Mouse (Mus musculus) neural tube, embryonic 13.5 days (tissue): ENCODE results near the gene Dph2. TPM values are rescaled to one million over a fixed set of nuclear protein-coding genes. Genes with fewer than 3 reads are reported as not detected.

Experiments used
- ATAC-seq: fragments of 200-750 bp; cut with Nextera tagmentation; 2 replicates; pipeline ENCODE4 v1.8.0; 2017; ENCODE audit warnings: low read depth, mild to moderate bottlenecking, moderate TSS enrichment, moderate library complexity
- H3K27ac ChIP-seq: fragments of 300-500 bp; sonication (generic); replicated peaks from 2 replicates; pipeline ENCODE4 v1.5.1; 2015; ENCODE audit warnings: moderate library complexity, mild to moderate bottlenecking, inconsistent platforms
- H3K27me3 ChIP-seq: fragments of 300-500 bp; sonication (generic); 2 replicates; pipeline ENCODE4 v1.6.1; 2015; ENCODE audit warnings: mild to moderate bottlenecking, inconsistent platforms
- H3K36me3 ChIP-seq: fragments of 300-500 bp; sonication (generic); 2 replicates; pipeline ENCODE4 v1.6.1; 2015; ENCODE audit warnings: mild to moderate bottlenecking, inconsistent platforms
- H3K4me1 ChIP-seq: fragments of 300-500 bp; sonication (generic); replicated peaks from 2 replicates; pipeline ENCODE4 v1.6.1; 2015; ENCODE audit warnings: inconsistent platforms
- H3K4me2 ChIP-seq: fragments of 300-500 bp; sonication (generic); 2 replicates; pipeline ENCODE4 v1.6.1; 2015; ENCODE audit warnings: inconsistent platforms, mild to moderate bottlenecking, moderate library complexity
- H3K4me3 ChIP-seq: fragments of 300-500 bp; sonication (generic); 2 replicates; pipeline ENCODE4 v1.5.1; 2015; ENCODE audit warnings: mild to moderate bottlenecking, inconsistent platforms
- H3K9ac ChIP-seq: fragments of 300-500 bp; sonication (generic); 2 replicates; pipeline ENCODE4 v1.6.1; 2015; ENCODE audit warnings: moderate library complexity, mild to moderate bottlenecking, inconsistent platforms
- H3K9me3 ChIP-seq: fragments of 300-500 bp; sonication (generic); 2 replicates; pipeline ENCODE4 v1.6.1; 2016; ENCODE audit warnings: inconsistent platforms
- WGBS: fragments of 180-500 bp; shearing (Covaris S2); methylation state at CpG from one replicate; pipeline ENCODE4 v1.1.7; 2015; 5-methylcytosine and 5-hydroxymethylcytosine counted together
- polyA plus RNA-seq: library from polyadenylated mRNA; unstranded; fragments of >200 nt; fragmentation: Nextera tagmentation; extraction: Ambion mirVana; gene quantifications from 2 replicates; pipeline ENCODE4 v1.2.1, GENCODE M21; 2015

Gene Dph2
- 21.3 and 22.0 TPM in 2 replicates for polyA plus RNA-seq

DNA sequence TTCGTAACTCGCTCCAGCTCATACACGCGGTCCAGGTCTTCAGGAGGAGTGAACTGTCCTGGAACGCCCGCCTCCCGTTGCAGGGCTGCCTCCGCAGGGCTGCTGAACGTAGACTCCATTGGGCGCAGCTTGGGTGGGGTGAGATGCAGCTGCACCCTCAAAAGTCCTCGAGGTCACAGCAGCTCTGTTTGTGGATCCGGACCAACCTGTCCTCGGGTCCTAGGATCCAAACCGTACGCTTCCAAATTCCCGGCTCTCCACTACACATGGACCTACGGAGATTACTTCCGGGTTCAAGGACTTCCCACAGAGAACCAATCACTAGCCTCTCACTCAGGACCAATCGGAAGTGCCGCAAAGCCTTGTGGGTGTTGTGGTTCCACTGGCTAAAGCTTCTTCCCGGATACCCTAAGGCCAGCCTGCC lies at the start of gene Dph2:
Gene Dph2, minus strand, starts transcription at position 295 of the 424 bp plus-strand sequence.
- WGBS, result under 1% methylated on average over 21 of the region's 21 CpGs

GRCm38 (mm10) chr4:117936964-117937363 lies 45.1 kb upstream of the Dph2 start:
- no peak for ATAC-seq
- Histone ChIP-seq H3K27ac (no peak overlapping the region), H3K9ac (no peak overlapping the region), H3K4me3 (no peak overlapping the region), H3K9me3 (no peaks in the 10 kb centered on the region), H3K4me1 (no peaks in the 10 kb centered on the region), H3K27me3 (no peaks in the 10 kb centered on the region), H3K36me3 (peaks cover 28% of the 10 kb centered on the region), H3K4me2 (no peak overlapping the region)
- 93% methylated on average over 5 of the region's 5 CpGs for WGBS

More for the DNA sequence above, at the start of gene Dph2:
- Histone ChIP-seq H3K9me3 (no peaks in the 10 kb centered on the region), H3K4me3 (peak within 1 kb of the TSS; percentile 76), H3K36me3 (peaks cover 51% of the 10 kb centered on the region), H3K27ac (no peak within 1 kb of the TSS), H3K27me3 (no peaks in the 10 kb centered on the region), H3K9ac (peak within 1 kb of the TSS; percentile 71), H3K4me2 (peak within 1 kb of the TSS; percentile 94), H3K4me1 (peaks cover 19% of the 10 kb centered on the region)
- peak; percentile 84 for ATAC-seq

DNA sequence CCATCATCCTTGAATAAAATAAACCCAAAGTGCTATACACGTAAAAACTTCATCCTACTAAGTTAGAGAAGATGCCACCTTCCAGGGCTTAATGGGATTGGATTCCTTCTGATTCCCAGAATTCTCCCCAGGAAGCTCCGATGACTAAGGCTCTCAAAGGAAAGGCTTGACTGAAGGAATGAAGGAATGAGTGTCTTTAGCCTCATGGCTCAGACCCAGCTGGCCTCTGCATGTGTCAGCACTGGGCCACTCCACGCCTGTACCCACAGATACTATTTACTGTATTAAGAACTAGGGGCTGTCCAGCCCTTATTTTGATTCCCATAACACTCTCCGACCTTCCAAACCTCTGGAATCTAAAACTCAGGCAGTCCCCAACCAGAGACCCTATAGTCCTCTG lies 42.2 kb upstream of the Dph2 start:
- no peak for ATAC-seq
- H3K27ac ChIP-seq, result no peak overlapping the region

GRCm38 (mm10) chr4:117933248-117933647 lies 41.4 kb upstream of the Dph2 start:
- Histone ChIP-seq H3K27me3 (peaks cover 25% of the 10 kb centered on the region), H3K36me3 (peaks cover 19% of the 10 kb centered on the region), H3K4me2 (no peak overlapping the region), H3K4me1 (peaks cover 17% of the 10 kb centered on the region), H3K27ac (no peak overlapping the region), H3K9me3 (no peaks in the 10 kb centered on the region), H3K4me3 (no peak overlapping the region), H3K9ac (no peak overlapping the region)
- ATAC-seq, result no peak
- WGBS, result 89% methylated on average over 5 of the region's 5 CpGs

More for the DNA sequence above, 42.2 kb upstream of the Dph2 start:
- no peak overlapping the region for H3K9ac ChIP-seq
- WGBS, result 86% methylated on average over 4 of the region's 4 CpGs
- H3K36me3 ChIP-seq, result peaks cover 19% of the 10 kb centered on the region
- H3K9me3 ChIP-seq, result no peaks in the 10 kb centered on the region
- no peak overlapping the region for H3K4me3 ChIP-seq
- H3K4me1 ChIP-seq, result peaks cover 9% of the 10 kb centered on the region
- no peak overlapping the region for H3K4me2 ChIP-seq
- H3K27me3 ChIP-seq, result peaks cover 16% of the 10 kb centered on the region

GRCm38 (mm10) chr4:117929391-117929881 lies 37.6 kb upstream of the Dph2 start, which contains the start of gene Artn:
Artn (minus strand) TSS chr4:117929763.
- Histone ChIP-seq H3K4me1 (peaks cover 38% of the 10 kb centered on the region), H3K9me3 (no peaks in the 10 kb centered on the region), H3K4me3 (peak within 1 kb of the TSS; percentile 30), H3K27me3 (peaks cover 61% of the 10 kb centered on the region), H3K4me2 (peak within 1 kb of the TSS; percentile 57), H3K9ac (peak within 1 kb of the TSS; percentile 41), H3K27ac (no peak within 1 kb of the TSS), H3K36me3 (peaks cover 10% of the 10 kb centered on the region)
- ATAC-seq, result no peak
- under 1% methylated on average over 33 of the region's 33 CpGs for WGBS

- H3K27me3 ChIP-seq, result peaks cover 67% of the 10 kb centered on the region
- peak overlapping the region; percentile 57 for H3K4me2 ChIP-seq
- peaks cover 10% of the 10 kb centered on the region for H3K36me3 ChIP-seq
- WGBS, result 6% methylated on average over 13 of the region's 13 CpGs
- H3K9ac ChIP-seq, result peak overlapping the region; percentile 41; the same call in 1 of the 2 replicates
- H3K4me3 ChIP-seq, result peak overlapping the region; percentile 30
- ATAC-seq, result no peak
- no peak overlapping the region for H3K27ac ChIP-seq
- H3K4me1 ChIP-seq, result peaks cover 38% of the 10 kb centered on the region
- no peaks in the 10 kb centered on the region for H3K9me3 ChIP-seq
Measured at GRCm38 (mm10) chr4:117928699-117929241, 36.9 kb upstream of the Dph2 start.

- peaks cover 10% of the 10 kb centered on the region for H3K36me3 ChIP-seq
- ATAC-seq, result peak; percentile 32
- H3K4me3 ChIP-seq, result no peak overlapping the region
- no peaks in the 10 kb centered on the region for H3K9me3 ChIP-seq
- H3K9ac ChIP-seq, result no peak overlapping the region
- no peak overlapping the region for H3K27ac ChIP-seq
- H3K27me3 ChIP-seq, result peaks cover 67% of the 10 kb centered on the region
- WGBS, result 9% methylated on average over 6 of the region's 6 CpGs
- H3K4me1 ChIP-seq, result peaks cover 38% of the 10 kb centered on the region
- H3K4me2 ChIP-seq, result 0 out of 2 replicates have a peak overlapping the region, but pooled peaks have one; percentile 57
Measured at GRCm38 (mm10) chr4:117928234-117928633, 36.4 kb upstream of the Dph2 start.

GRCm38 (mm10) chr4:117926545-117927482 lies 35.0 kb upstream of the Dph2 start:
- 0 out of 2 replicates have a peak overlapping the region, but pooled peaks have one; percentile 18 for H3K27ac ChIP-seq

DNA sequence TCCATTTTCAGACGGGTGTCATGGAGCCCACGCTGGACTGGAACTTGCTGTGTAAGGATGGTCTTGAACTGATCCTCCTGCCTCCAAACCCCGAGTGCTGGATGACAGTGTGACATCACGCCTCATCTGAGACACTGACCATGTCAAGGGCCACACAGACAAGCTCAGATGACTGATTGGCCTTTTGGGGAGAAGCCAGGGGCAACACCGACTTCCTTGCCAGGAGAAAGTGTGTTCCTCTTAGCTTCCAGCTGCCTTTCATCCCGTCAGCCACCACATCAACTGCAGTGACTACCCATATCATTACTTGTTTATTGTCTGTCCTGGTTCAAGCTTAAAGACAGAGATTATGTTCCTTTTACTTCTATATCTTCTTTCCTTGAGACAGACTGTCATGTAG lies 33.1 kb upstream of the Dph2 start:
- no peak overlapping the region for H3K9ac ChIP-seq
- no peaks in the 10 kb centered on the region for H3K9me3 ChIP-seq
- no peaks in the 10 kb centered on the region for H3K36me3 ChIP-seq
- H3K27ac ChIP-seq, result no peak overlapping the region
- no peak for ATAC-seq
- H3K4me1 ChIP-seq, result peaks cover 37% of the 10 kb centered on the region
- WGBS, result 69% methylated on average over 4 of the region's 6 CpGs
- H3K4me3 ChIP-seq, result no peak overlapping the region
- H3K27me3 ChIP-seq, result peaks cover 59% of the 10 kb centered on the region
- no peak overlapping the region for H3K4me2 ChIP-seq

More at GRCm38 (mm10) chr4:117926545-117927482, 35.0 kb upstream of the Dph2 start:
- Histone ChIP-seq H3K4me1 (peaks cover 38% of the 10 kb centered on the region), H3K4me2 (peak overlapping the region; percentile 89), H3K9ac (peak overlapping the region; percentile 78), H3K27me3 (peaks cover 67% of the 10 kb centered on the region), H3K9me3 (no peaks in the 10 kb centered on the region), H3K36me3 (peaks cover under 1% of the 10 kb centered on the region; the same call in 1 of the 2 replicates), H3K4me3 (peak overlapping the region; percentile 51)
- peak; percentile 76 for ATAC-seq
- under 1% methylated on average over 71 of the region's 71 CpGs for WGBS

DNA sequence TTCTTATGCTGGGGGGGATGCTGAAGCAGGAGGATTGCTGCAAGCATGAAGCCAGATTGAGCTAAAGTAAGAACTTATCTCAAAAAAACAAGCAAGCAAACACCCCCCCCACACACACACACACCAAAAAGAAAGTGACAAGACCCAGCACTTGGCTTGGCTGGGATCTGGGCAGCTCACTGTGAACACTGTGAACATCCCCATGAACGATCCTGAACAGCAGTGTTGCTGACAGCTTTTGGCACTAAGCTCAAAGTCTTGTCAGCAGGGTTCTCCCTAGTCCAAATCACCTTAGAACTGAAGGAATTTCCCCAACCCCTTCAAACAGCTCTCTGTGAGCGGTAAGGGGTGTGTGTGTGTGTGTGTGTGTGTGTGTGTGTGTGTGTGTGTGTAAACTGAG lies 31.6 kb upstream of the Dph2 start:
- peaks cover 45% of the 10 kb centered on the region for H3K27me3 ChIP-seq
- no peaks in the 10 kb centered on the region for H3K36me3 ChIP-seq
- H3K4me2 ChIP-seq, result no peak overlapping the region
- H3K9me3 ChIP-seq, result no peaks in the 10 kb centered on the region
- no peak overlapping the region for H3K27ac ChIP-seq
- ATAC-seq, result no peak
- H3K4me3 ChIP-seq, result no peak overlapping the region
- peaks cover 23% of the 10 kb centered on the region for H3K4me1 ChIP-seq
- H3K9ac ChIP-seq, result no peak overlapping the region
- WGBS, result 65% methylated on average over 2 of the region's 2 CpGs

DNA sequence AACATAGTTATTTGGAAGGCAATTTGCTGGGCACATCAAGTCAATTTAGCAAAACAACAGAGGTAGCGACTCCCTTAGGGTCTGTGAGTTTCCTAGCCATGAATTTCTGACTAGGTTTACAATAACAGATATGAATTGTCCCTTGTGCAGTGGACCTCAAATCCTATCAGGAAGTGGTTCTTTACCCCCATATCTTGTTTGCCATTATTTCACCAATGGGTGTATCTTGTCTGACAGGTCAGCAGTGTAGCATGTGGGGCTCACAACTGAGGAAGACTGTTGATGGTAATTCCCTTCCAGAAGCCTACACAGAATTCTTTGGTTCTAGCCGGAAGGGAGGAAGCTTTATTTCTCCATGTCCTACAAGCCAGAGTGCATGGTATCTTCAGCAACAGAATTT lies 29.5 kb upstream of the Dph2 start:
- whole genome bisulfite sequencing, result 84% methylated on average over 2 of the region's 2 CpGs
- H3K27ac ChIP-seq, result no peak overlapping the region
- no peaks in the 10 kb centered on the region for H3K36me3 ChIP-seq
- no peak overlapping the region for H3K4me2 ChIP-seq
- no peaks in the 10 kb centered on the region for H3K9me3 ChIP-seq
- no peak for ATAC-seq
- no peak overlapping the region for H3K4me3 ChIP-seq
- H3K4me1 ChIP-seq, result peaks cover 4% of the 10 kb centered on the region
- H3K9ac ChIP-seq, result no peak overlapping the region
- H3K27me3 ChIP-seq, result peaks cover 24% of the 10 kb centered on the region

DNA sequence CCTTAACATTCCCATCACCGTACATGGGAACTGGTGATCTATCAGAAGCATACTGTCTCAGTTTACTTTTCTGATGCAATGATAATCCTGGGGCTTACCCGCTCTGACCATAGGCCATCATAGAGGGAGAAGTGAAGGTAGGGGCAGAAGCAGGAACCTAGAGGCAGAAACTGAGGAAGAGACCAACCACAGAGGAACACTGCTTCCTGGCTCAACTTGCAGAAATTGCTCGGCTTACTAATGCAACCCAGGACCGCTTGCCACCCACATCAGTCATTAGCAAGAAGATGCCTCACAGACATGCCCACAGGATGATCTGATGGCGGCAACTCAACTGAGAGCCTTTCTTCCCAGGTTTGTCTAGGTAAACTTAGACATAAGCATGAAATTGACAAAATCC lies 26.9 kb upstream of the Dph2 start:
- WGBS, result 92% methylated on average over 5 of the region's 5 CpGs
- H3K4me3 ChIP-seq, result no peak overlapping the region

More for the DNA sequence above, 26.9 kb upstream of the Dph2 start:
- no peak overlapping the region for H3K9ac ChIP-seq
- no peaks in the 10 kb centered on the region for H3K36me3 ChIP-seq
- no peak overlapping the region for H3K27ac ChIP-seq
- H3K4me2 ChIP-seq, result no peak overlapping the region
- H3K4me1 ChIP-seq, result peaks cover 17% of the 10 kb centered on the region
- ATAC-seq, result no peak
- H3K9me3 ChIP-seq, result no peaks in the 10 kb centered on the region
- H3K27me3 ChIP-seq, result peaks cover under 1% of the 10 kb centered on the region; the same call in 1 of the 2 replicates
